Mouse (Mus musculus): ENCODE measurements around the gene Rarg. TPM values are rescaled to one million over a fixed set of nuclear protein-coding genes. Genes with fewer than 3 reads are reported as not detected.
A peak's percentile ranks its signal among the peaks of the same experiment; 100 is the strongest.

Rarg gene
- total and polyA plus RNA-seq, 3 experiments, result 0.39 to 5.8 TPM; not detected in 1

GRCm38 (mm10) chr15:102194439-102194838 lies 62.9 kb downstream of the Rarg start:
- peak overlapping the region; percentile 44; the same call in 1 of the 2 replicates for H3K27ac ChIP-seq (ENCODE audit: control insufficient read depth, low read depth, low read length)

GRCm38 (mm10) chr15:102193652-102194051 lies 63.7 kb downstream of the Rarg start:
- no peak overlapping the region for H3K27ac ChIP-seq (ENCODE audit: control insufficient read depth, low read depth, low read length)
- peak; percentile 20 for DNase-seq (ENCODE audit: low read depth, low spot score)
- H3K9ac ChIP-seq (ENCODE audit: control insufficient read depth, low read depth, low read length, poor library complexity, severe bottlenecking), result no peak overlapping the region

More at GRCm38 (mm10) chr15:102194439-102194838, 62.9 kb downstream of the Rarg start:
- Histone ChIP-seq H3K79me2 (ENCODE audit: control insufficient read depth, insufficient read depth, low read length, poor library complexity) (no peaks in the 10 kb centered on the region), H3K4me1 (ENCODE audit: control insufficient read depth in 1 of 2, insufficient read depth in 2 of 2, low read length in 2 of 2) (peaks cover 11 to 20% of the 10 kb centered on the region in 2 experiments), H3K9me3 (replicated peaks; ENCODE audit: insufficient read depth, low read length) (no peaks in the 10 kb centered on the region), H3K9ac (ENCODE audit: control insufficient read depth, low read depth, low read length, poor library complexity, severe bottlenecking) (no peak overlapping the region; the same call in 1 of the 2 replicates), H3K4me3 (ENCODE audit: control insufficient read depth in 1 of 2, insufficient read depth in 1 of 2, low read depth in 2 of 2, low read length in 2 of 2) (no peak overlapping the region), H3K36me3 (ENCODE audit: control insufficient read depth in 1 of 2, insufficient read depth in 2 of 2, low read length in 2 of 2) (peaks cover 0 to 13% of the 10 kb centered on the region in 2 experiments; a peak in 2 of 4 replicates), H3K27me3 (ENCODE audit: control insufficient read depth in 1 of 2, insufficient read depth in 2 of 2, low read length in 2 of 2) (no peaks in the 10 kb centered on the region)
- TF ChIP-seq KAT2A (conservative IDR thresholded peaks at IDR 0.05; ENCODE audit: low read depth, low read length) (no peak), MEF2A (IDR thresholded peaks at IDR 0.05; ENCODE audit: extremely low read depth, insufficient replicate concordance, low read depth, low read length, poor library complexity, severe bottlenecking) (no peak), MAZ (IDR thresholded peaks at IDR 0.05; ENCODE audit: low read depth, low read length) (no peak), TBP (IDR thresholded peaks at IDR 0.05; ENCODE audit: low read depth, low read length) (0 out of 2 replicates have a peak, but pooled peaks have one; percentile 31), EP300 (IDR thresholded peaks at IDR 0.05; ENCODE audit: low read depth in 1 of 2, low read length in 2 of 2) (peak; percentile 34 to 70; a peak in 3 of 4 replicates), SIN3A (IDR thresholded peaks at IDR 0.05; ENCODE audit: low read length) (peak; percentile 48; the same call in 1 of the 2 replicates), GATA1 (IDR thresholded peaks at IDR 0.05; ENCODE audit: low read depth, low read length) (no peak), GABPA (IDR thresholded peaks at IDR 0.05; ENCODE audit: low read depth, low read length) (peak; percentile 89), TCF12 (IDR thresholded peaks at IDR 0.05; ENCODE audit: low read depth, low read length) (0 out of 2 replicates have a peak, but pooled peaks have one; percentile 31), MAFK (IDR thresholded peaks at IDR 0.05; ENCODE audit: borderline replicate concordance, low read depth, low read length) (peak; percentile 83), TAL1 (IDR thresholded peaks at IDR 0.05; ENCODE audit: low read length) (no peak; the same call in 1 of the 2 replicates), ETS1 (IDR thresholded peaks at IDR 0.05; ENCODE audit: low read depth, low read length) (peak; percentile 38; the same call in 1 of the 2 replicates)
- peak; percentile 79 for DNase-seq (ENCODE audit: low read depth, low spot score)

More at GRCm38 (mm10) chr15:102193652-102194051, 63.7 kb downstream of the Rarg start:
- Histone ChIP-seq H3K4me3 (ENCODE audit: control insufficient read depth in 1 of 2, insufficient read depth in 1 of 2, low read depth in 2 of 2, low read length in 2 of 2) (no peak overlapping the region), H3K27me3 (ENCODE audit: control insufficient read depth in 1 of 2, insufficient read depth in 2 of 2, low read length in 2 of 2) (no peaks in the 10 kb centered on the region), H3K36me3 (ENCODE audit: control insufficient read depth in 1 of 2, insufficient read depth in 2 of 2, low read length in 2 of 2) (peaks cover 0 to 13% of the 10 kb centered on the region in 2 experiments; a peak in 2 of 4 replicates), H3K79me2 (ENCODE audit: control insufficient read depth, insufficient read depth, low read length, poor library complexity) (no peaks in the 10 kb centered on the region), H3K9me3 (replicated peaks; ENCODE audit: insufficient read depth, low read length) (no peaks in the 10 kb centered on the region), H3K4me1 (ENCODE audit: control insufficient read depth in 1 of 2, insufficient read depth in 2 of 2, low read length in 2 of 2) (peaks cover 11 to 20% of the 10 kb centered on the region in 2 experiments)
- TF ChIP-seq POLR2AphosphoS5 (IDR thresholded peaks at IDR 0.05; ENCODE audit: borderline replicate concordance, low read depth, low read length) (no peak), MAFK (IDR thresholded peaks at IDR 0.05; ENCODE audit: borderline replicate concordance, low read depth, low read length) (no peak), USF2 (IDR thresholded peaks at IDR 0.05; ENCODE audit: borderline replicate concordance in 1 of 2, insufficient read depth in 1 of 2, low read depth in 1 of 2, low read length in 2 of 2) (no peak), CHD2 (IDR thresholded peaks at IDR 0.05; ENCODE audit: low read length) (no peak), CTCF (IDR thresholded peaks at IDR 0.05 in 2 of 3, conservative IDR thresholded peaks at IDR 0.05 in 1 of 3; ENCODE audit: control insufficient read depth in 1 of 3, insufficient read depth in 1 of 3, low read depth in 2 of 3, low read length in 3 of 3, poor library complexity in 1 of 3, severe bottlenecking in 1 of 3) (no peak), NELFE (IDR thresholded peaks at IDR 0.05; ENCODE audit: low read depth, low read length) (no peak), TBP (IDR thresholded peaks at IDR 0.05; ENCODE audit: low read depth, low read length) (no peak), KAT2A (conservative IDR thresholded peaks at IDR 0.05; ENCODE audit: low read depth, low read length) (no peak), ZNF384 (IDR thresholded peaks at IDR 0.05; ENCODE audit: low read depth, low read length) (no peak), MYC (IDR thresholded peaks at IDR 0.05; ENCODE audit: low read depth, low read length) (no peak), ZMIZ1 (IDR thresholded peaks at IDR 0.05; ENCODE audit: low read depth, low read length) (no peak), SIN3A (IDR thresholded peaks at IDR 0.05; ENCODE audit: low read length) (no peak), MAX (IDR thresholded peaks at IDR 0.05; ENCODE audit: low read length) (no peak), RAD21 (IDR thresholded peaks at IDR 0.05; ENCODE audit: low read depth, low read length) (no peak), HCFC1 (IDR thresholded peaks at IDR 0.05; ENCODE audit: low read depth, low read length) (no peak), ZC3H11A (IDR thresholded peaks at IDR 0.05; ENCODE audit: low read depth, low read length) (no peak), TCF12 (IDR thresholded peaks at IDR 0.05; ENCODE audit: low read depth, low read length) (no peak), POLR2AphosphoS2 (IDR thresholded peaks at IDR 0.05; ENCODE audit: low read length) (no peak), UBTF (IDR thresholded peaks at IDR 0.05; ENCODE audit: borderline replicate concordance, insufficient read depth, low read depth, low read length) (no peak), JUND (IDR thresholded peaks at IDR 0.05; ENCODE audit: low read depth, low read length) (no peak)

Data from MEL (cell line).